Mouse (Mus musculus) liver, embryonic 14.5 days (tissue): ENCODE measurements around the gene Cd244a.

Source experiments
- CTCF ChIP-seq: IDR thresholded peaks from 2 replicates; pipeline ENCODE4 v1.5.1; 2016; ENCODE audit warnings: antibody characterized with exemption, low read depth, control low read depth
- EP300 ChIP-seq: IDR thresholded peaks from 2 replicates; pipeline ENCODE4 v1.6.1; 2016; ENCODE audit warnings: antibody characterized with exemption, low read depth

- no peak for TF ChIP-seq CTCF
- TF ChIP-seq EP300, result no peak
Observed at GRCm38 (mm10) chr1:171647716-171648115, 88.7 kb downstream of the Cd244a start.
